Mouse (Mus musculus): Measurements from ENCODE around the gene Syn3.
A peak's percentile ranks its signal among the peaks of the same experiment; 100 is the strongest.
"Not testable (repeated sequence)": the region's sequence is repeated elsewhere in the genome, so short reads cannot be mapped to it uniquely, and the experiment has no call there.

Syn3 gene

DNA sequence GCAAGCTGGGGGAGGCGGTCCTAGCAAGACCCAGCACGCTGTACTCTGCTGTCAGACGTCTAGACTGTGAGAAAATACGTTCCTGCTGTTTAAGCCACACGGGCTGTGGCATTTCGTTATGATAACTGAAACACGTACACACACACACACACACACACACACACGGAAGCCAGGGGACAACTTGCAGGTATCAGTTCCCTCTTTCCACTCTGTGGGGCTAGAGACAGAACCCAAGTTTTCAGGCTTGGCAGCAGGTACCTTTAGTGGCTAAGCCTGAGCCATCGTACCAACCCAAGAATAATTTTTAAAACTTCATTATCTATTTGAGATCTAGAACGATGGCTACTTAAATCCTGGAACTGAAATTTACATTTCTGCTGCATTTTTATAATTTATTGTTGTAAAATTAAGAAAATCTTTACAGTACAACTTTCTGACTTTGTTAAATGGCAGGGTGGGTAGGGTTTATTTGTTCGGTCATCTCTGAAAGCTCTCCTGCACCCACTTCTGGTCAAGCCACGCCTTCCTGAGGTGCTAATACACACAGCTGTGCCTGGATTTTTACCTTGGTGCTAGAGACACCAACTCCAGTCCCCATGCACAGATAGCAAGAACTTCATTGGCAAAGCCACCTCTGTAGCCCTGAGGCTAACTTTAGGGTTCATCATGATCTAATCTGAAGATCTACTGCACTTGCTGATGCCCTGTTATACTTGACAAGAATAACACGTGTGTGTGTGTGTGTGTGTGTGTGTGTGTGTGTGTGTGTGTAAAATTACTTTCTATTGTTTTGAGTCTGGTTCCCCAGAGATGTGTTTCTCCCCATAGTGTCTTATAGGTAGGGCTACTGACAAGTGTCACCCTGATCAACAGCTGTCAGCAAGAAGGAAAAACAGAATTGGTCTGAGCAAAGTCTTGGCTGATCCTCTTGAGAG, 29.8 kb downstream of the Syn3 start:
- DNase-seq, result no peak

- DNase-seq, result peak; percentile 90
These were observed 35.0 kb downstream of the Syn3 start for GRCm38 (mm10) chr10:86463538-86464199.

DNA sequence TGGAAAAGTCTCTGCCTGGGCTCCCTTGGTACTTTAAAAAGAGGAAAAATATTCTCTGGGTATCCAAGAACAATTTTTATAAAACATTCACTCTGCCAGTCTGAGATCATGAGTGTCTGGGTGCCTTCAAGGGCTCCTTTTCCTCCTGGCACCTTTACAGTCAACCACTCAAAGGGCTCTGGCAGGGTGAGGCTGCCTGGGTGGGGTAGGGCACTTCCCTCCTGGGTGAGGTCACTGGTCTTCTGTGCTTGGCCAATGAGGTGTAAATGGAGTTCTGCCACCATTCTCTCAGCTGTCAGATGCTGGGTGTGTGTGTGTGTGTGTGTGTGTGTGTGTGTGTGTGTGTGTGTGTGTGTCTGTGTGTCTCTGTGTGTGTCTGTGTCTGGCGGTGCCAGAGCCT, 39.1 kb downstream of the Syn3 start:
- DNase-seq, result no peak

GRCm38 (mm10) chr10:86457665-86458209, 41.0 kb downstream of the Syn3 start:
- no peak for DNase-seq

DNA sequence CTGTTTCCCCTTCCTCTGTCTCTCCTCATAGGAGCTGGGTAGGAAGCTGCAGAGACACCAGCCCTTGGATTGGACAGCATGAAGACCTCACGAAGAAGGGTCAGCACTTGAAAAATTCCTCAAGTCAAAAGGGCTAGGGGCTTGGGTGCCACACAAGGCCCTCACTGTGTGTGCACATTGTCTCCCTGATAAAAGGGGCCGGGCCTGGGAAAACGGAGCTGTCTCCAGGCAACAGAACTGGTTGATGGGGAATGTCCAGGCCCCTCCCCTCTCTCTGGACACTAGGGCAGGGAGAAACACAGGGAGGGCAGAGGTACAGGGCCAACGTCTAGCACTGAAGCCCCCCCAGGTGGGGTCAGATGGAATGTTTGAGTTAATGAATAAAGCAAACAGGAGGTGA, 41.5 kb downstream of the Syn3 start:
- no peak for DNase-seq

- peak; percentile 21 for DNase-seq
These were observed 43.2 kb downstream of the Syn3 start for GRCm38 (mm10) chr10:86455296-86456055.

GRCm38 (mm10) chr10:86452326-86452995, 46.2 kb downstream of the Syn3 start:
- peak; percentile 58 for DNase-seq

GRCm38 (mm10) chr10:86451294-86451693, 47.4 kb downstream of the Syn3 start:
- peak; percentile 38 for DNase-seq

DNA sequence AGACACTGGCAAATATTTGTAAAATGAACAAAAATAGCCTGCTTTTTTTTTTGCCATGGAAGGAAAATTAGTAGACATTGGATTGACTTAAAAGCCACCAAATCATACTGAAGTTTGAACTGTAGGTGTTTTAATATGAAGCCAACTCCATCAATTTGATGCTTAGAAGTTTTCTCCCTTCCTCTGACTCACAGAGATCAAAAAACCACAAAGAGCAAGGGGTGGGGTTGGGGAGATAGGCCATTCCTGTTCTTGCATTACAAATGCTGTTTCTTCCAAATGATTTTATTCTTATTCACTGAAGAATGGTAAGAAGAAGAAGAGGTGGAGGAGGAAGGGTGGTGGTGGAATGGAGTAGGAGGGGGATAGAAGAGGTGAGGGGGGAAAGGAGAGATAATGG, 52.0 kb downstream of the Syn3 start:
- no peak for DNase-seq

DNA sequence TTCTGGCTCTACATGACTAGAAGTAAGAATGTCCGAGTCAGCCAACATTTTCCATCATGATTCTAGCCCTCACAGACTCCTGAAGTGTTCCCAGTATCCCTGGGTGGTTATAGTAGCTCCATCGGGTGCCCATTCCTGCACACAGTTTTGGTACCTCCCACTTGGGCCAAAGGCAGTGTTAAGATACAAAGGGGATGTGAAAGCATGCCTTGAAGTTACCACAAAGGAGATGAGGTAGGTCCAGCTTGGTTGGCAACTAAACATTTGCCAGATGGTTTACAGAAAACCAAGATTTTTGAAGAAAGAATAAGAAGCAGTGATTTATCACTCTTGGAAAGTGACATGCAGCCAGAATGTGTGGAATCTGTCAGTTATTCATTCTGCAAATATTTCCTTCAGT, 53.5 kb downstream of the Syn3 start:
- DNase-seq, result no peak

DNA sequence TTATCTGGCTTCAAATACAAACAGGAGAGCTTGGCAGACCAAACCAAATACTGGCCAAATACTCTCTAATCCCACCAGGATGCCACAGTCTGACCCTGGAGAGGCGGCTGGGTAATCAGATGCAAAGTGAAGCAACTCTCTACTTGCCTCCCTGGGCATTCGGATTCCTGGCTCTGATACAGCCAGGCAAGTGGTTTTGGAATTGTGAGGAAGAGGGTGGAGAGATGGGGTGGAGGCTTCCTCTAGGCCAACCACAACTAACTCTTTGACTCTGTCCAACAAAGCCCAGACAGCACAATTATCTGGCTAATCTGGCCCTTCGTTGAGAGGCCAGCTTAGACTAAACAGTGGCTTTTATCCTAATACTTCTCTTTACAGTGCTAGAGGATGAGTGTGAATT, 54.0 kb downstream of the Syn3 start:
- DNase-seq, result no peak

- no peak for DNase-seq
These were observed 56.9 kb downstream of the Syn3 start for GRCm38 (mm10) chr10:86441765-86442164.

GRCm38 (mm10) chr10:86439640-86440039, 59.1 kb downstream of the Syn3 start:
- DNase-seq, result no peak

DNA sequence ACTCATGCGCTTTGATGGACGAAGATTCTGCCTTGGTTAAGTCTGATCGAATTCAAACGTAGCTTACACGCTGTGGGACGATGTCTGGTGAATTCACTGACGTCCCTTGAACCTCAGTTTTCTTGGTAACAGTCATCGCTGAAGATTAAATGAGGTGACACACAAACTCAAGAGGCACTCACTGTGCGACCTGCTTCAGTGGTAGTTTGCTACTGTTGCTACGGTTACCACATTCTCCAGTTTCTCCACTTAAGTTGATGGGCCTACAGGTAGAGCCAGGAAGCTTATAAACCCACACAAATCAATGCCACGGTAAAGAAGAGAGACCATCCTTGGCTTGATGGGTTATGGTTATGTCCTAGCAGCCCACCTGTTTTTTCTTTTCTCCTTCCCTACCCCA, 61.4 kb downstream of the Syn3 start:
- DNase-seq, result no peak

DNA sequence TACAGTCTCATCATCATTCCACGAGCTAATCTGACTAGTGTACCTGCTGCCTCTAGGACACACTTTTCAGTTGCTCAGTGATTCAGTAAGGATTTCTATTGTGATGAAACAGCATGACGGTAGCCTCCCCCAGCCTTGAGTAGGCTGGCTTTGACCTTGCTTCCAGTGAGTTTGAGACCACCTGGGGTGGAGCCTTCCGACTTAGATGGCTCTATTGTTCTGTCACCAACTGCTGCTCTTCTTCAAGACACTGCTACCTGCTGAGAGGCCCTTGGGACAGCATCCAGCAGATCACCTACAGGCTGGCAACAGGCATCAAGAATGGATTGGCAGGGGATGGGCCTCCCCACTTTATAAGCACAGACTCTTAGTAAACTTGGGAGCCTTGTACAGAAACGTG, 63.7 kb downstream of the Syn3 start:
- DNase-seq, result not testable (repeated sequence)

DNA sequence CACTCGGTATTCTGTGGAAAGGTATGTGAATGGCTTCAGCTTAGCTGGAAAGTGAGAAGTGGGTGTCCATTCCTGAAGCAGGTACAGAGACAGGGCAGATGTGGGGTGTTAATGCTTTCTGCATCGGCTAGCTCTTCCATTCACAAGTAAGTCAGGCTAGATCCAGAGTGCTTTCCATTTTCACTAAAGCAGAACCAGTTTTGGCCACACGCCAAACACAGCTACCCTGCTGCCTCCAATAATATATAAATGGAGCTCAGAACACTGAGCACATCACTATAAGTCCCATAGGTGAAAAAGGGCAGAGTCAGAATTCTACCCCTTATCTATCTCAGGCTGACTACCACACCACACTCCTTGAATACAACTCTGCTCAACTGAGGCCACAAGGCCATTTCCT, 69.0 kb downstream of the Syn3 start:
- peak; percentile 25 for DNase-seq

DNA sequence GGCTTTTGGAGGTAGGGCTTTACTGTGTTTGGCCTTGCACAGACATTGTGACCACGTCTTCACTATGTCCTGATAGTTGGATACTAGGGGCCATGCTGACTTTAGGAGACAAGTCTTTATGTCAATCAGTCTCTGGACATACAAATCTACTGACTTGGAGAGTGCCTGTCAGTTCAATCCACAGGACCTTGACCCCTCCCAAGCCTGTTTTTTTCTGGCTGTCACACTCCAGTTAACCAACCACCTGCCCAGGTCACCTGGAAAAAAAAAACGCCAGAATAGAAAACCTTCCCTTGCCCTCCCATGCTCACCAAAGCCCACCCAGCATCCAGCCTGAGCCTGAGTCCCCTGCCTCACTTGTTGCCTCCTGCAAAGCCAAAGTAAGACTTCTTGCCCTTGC, 70.7 kb downstream of the Syn3 start:
- no peak for DNase-seq

GRCm38 (mm10) chr10:86425690-86426530, 72.8 kb downstream of the Syn3 start:
- DNase-seq, result peak; percentile 40

- DNase-seq, result peak; percentile 17
These were observed 76.8 kb downstream of the Syn3 start for GRCm38 (mm10) chr10:86421731-86422370.

DNA sequence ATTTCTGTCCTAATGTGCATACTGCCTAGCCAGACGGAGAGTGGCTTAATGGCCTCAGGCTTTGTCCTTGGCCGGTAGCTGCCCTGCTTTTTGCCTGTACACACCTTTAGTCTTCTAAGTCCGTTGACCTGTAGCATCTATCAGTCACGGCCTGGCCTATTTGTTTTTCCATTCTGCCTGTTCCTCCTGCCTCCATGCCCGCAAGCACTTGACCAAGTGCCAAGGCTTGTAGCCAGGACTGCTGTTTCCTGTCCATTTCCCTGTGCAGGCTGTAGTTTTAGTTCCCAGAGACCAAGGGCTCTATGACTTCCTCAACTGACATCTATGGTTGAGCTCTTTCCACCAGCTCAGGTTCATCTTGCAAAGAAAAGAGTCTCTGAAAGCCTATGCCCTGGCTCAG, 79.8 kb downstream of the Syn3 start:
- DNase-seq, result peak; percentile 61

DNA sequence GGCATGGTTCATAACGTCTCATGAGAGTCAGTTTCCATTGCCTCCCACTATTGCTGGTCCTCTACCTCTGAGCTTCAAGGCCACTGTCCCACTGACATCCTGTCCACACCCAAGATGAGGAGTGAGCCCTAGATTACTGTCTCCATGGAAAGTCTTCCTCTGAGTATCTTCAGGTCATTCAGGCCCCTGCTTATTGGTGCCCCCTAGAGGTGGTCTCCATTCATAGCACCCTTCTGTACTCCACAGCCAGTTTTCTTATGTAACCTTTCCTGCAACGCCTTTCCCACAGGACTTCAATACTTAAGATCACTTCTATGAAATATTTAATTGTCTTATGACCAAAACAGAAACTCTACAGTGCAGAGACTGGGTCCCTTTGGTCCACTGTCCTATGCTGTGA, 80.4 kb downstream of the Syn3 start:
- DNase-seq, result peak; percentile 21

Data from kidney, adult 18-20 months (tissue).